Mouse (Mus musculus): ENCODE data around the gene Dnah17.

DNA sequence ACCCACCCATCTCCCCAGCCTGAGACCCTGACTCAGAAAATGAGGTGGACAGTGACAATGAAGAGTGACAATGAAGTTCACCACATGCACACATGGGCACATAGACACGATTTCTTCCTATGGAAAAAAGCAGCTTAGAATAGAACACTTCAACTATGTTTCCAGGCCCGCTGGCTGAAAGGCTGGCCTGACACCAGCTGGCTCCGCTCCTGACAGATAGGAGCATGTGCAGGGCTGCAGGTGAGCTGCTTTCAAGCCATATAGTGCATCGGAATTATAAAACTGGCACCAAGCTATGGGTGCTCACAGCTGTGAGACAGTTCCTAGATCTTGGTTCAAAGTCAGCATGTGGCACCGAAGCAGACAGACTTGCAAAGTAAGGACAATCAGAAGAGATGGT, 39.9 kb upstream of the Dnah17 start:
- TF ChIP-seq CTCF (IDR thresholded peaks at IDR 0.05; ENCODE audit: low read depth) (no peak), EP300 (IDR thresholded peaks at IDR 0.05; ENCODE audit: low read depth) (no peak)

Data from liver, postnatal 0 days (tissue).